Mouse (Mus musculus) heart, postnatal 0 days (tissue): ENCODE data around the gene Pigk. TPM values are rescaled to one million over a fixed set of nuclear protein-coding genes. Genes with fewer than 3 reads are reported as not detected.

Experiments used
- ATAC-seq: fragments of 200-750 bp; cut with Nextera tagmentation; 2 replicates; pipeline ENCODE4 v1.8.0; 2017; ENCODE audit warnings: low read depth, moderate number of reproducible peaks, moderate library complexity; ENCODE audit not compliant: insufficient read depth
- DNase-seq: peaks from one replicate; pipeline ENCODE4 v3.0.0-alpha.2; 2016; ENCODE audit warnings: low spot score
- H3K27ac ChIP-seq: fragments of 300-500 bp; sonication (generic); 2 replicates; pipeline ENCODE4 v1.5.1; 2014; ENCODE audit warnings: low read depth, mild to moderate bottlenecking
- H3K27me3 ChIP-seq: fragments of 300-500 bp; sonication (generic); 2 replicates; pipeline ENCODE4 v1.6.1; 2014; ENCODE audit warnings: low read length, mixed read lengths; ENCODE audit not compliant: control insufficient read depth, insufficient read depth
- H3K36me3 ChIP-seq: fragments of 300-500 bp; sonication (generic); replicated peaks from 2 replicates; pipeline ENCODE4 v1.6.1; 2014; ENCODE audit warnings: low read length, mixed read lengths; ENCODE audit not compliant: control insufficient read depth, insufficient read depth
- H3K4me1 ChIP-seq: fragments of 300-500 bp; sonication (generic); 2 replicates; pipeline ENCODE4 v1.6.1; 2014; ENCODE audit warnings: antibody characterized with exemption; ENCODE audit not compliant: control insufficient read depth, insufficient read depth
- H3K4me2 ChIP-seq: fragments of 300-500 bp; sonication (generic); 2 replicates; pipeline ENCODE4 v1.6.1; 2014; ENCODE audit warnings: low read depth, mild to moderate bottlenecking, low read length, moderate library complexity
- H3K4me3 ChIP-seq: fragments of 300-500 bp; sonication (generic); 2 replicates; pipeline ENCODE4 v1.5.1; 2014; ENCODE audit warnings: low read depth, low read length
- H3K9ac ChIP-seq: fragments of 300-500 bp; sonication (generic); replicated peaks from 2 replicates; pipeline ENCODE4 v1.6.1; 2014; ENCODE audit warnings: low read depth, low read length, mixed read lengths
- H3K9me3 ChIP-seq: fragments of 300-500 bp; sonication (generic); replicated peaks from 2 replicates; pipeline ENCODE4 v1.6.1; 2016; ENCODE audit warnings: low read length; ENCODE audit not compliant: control insufficient read depth
- CTCF ChIP-seq: IDR thresholded peaks from 2 replicates; pipeline ENCODE4 v1.5.1; 2016; ENCODE audit warnings: antibody characterized with exemption, control low read depth, low read depth
- EP300 ChIP-seq: IDR thresholded peaks from 2 replicates; pipeline ENCODE4 v1.6.1; 2016; ENCODE audit warnings: antibody characterized with exemption, low read depth
- WGBS: fragments of 180-500 bp; shearing (Covaris S2); extraction: QIAGEN DNeasy Blood & Tissue Kit; methylation state at CpG from one replicate; pipeline ENCODE4 v1.1.7; 2014; 5-methylcytosine and 5-hydroxymethylcytosine counted together
- polyA plus RNA-seq: library from polyadenylated mRNA; unstranded; fragments of >200 nt; fragmentation: Nextera tagmentation; extraction: Ambion mirVana; gene quantifications from 2 replicates; pipeline ENCODE4 v1.2.1, GENCODE M21; 2015
- total RNA-seq: library from RNA; depleted of rRNA; stranded (reverse); fragments of >200 nt; gene quantifications from 2 replicates; pipeline ENCODE4 v1.2.3, GENCODE M21; 2014; ENCODE audit warnings: low replicate concordance

Gene Pigk
- total and polyA plus RNA-seq, 2 experiments from 2014 or later: 17.8 to 28.4 TPM

DNA sequence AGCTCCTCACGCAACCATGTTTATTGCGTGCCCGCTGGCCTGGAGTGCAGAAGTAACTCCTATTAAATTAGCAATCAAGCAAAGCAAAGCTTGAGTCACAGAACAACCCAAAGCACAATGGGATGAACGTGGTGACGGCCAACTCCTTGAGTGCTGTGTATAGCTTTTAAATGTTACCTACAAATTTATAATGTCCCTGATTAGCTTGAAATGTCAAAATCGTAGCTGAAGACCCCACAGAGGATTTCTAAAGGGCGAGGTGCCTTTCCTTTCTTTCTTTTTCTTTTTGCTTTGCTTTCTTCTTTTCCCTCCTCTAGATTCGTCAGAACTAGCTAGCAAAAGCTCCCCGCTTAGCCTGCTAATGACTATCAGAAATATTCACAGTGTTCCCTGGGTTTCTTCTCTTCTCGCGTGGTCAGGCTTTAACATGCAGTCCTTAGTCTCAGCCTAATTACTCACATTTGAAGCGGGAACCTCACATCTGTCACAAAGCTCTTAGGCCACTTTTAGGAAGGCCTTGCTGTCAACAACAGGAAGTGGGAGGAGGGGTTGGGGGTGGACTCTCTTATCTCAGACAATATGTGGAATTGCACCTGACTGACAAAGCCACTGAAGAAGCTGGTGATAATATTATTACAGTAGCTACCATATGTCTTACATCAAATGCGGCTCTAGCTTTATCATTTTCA is 214.5 kb downstream of the Pigk start:
- peak; percentile 8 for DNase-seq

GRCm38 (mm10) chr3:152929256-152929787 is 215.4 kb downstream of the Pigk start:
- TF ChIP-seq CTCF (no peak), EP300 (no peak)
- no peak for DNase-seq

More for the DNA sequence above, 214.5 kb downstream of the Pigk start:
- H3K4me1 ChIP-seq: no peaks in the 10 kb centered on the region; the same call in 1 of the 2 replicates
- no peak overlapping the region for H3K9ac ChIP-seq
- H3K36me3 ChIP-seq: no peaks in the 10 kb centered on the region
- WGBS: 52% methylated on average over 13 of the region's 13 CpGs
- H3K9me3 ChIP-seq: no peaks in the 10 kb centered on the region
- no peak overlapping the region for H3K4me3 ChIP-seq
- H3K27me3 ChIP-seq: 0 out of 2 replicates have a peak, but pooled peaks cover 3% of the 10 kb centered on the region
- no peak for TF ChIP-seq CTCF
- TF ChIP-seq EP300: no peak
- peak overlapping the region; percentile 30; the same call in 1 of the 2 replicates for H3K27ac ChIP-seq
- ATAC-seq: no peak
- no peak overlapping the region for H3K4me2 ChIP-seq

GRCm38 (mm10) chr3:152929788-152930281 is 215.9 kb downstream of the Pigk start:
- no peak for TF ChIP-seq CTCF
- TF ChIP-seq EP300: no peak
- ATAC-seq (no peak), DNase-seq (no peak)
- 81% methylated on average over 7 of the region's 7 CpGs for WGBS
- Histone ChIP-seq H3K4me3 (no peak overlapping the region), H3K27ac (no peak overlapping the region), H3K4me2 (no peak overlapping the region; the same call in 1 of the 2 replicates), H3K9ac (no peak overlapping the region), H3K27me3 (0 out of 2 replicates have a peak, but pooled peaks cover 3% of the 10 kb centered on the region), H3K36me3 (no peaks in the 10 kb centered on the region), H3K4me1 (no peaks in the 10 kb centered on the region; the same call in 1 of the 2 replicates), H3K9me3 (no peaks in the 10 kb centered on the region)

More at GRCm38 (mm10) chr3:152929256-152929787, 215.4 kb downstream of the Pigk start:
- H3K4me1 ChIP-seq: no peaks in the 10 kb centered on the region; the same call in 1 of the 2 replicates
- H3K9me3 ChIP-seq: no peaks in the 10 kb centered on the region
- H3K4me3 ChIP-seq: no peak overlapping the region
- no peak overlapping the region for H3K9ac ChIP-seq
- H3K4me2 ChIP-seq: no peak overlapping the region; the same call in 1 of the 2 replicates
- 76% methylated on average over 10 of the region's 10 CpGs for WGBS
- no peak for ATAC-seq
- no peaks in the 10 kb centered on the region for H3K36me3 ChIP-seq
- H3K27me3 ChIP-seq: 0 out of 2 replicates have a peak, but pooled peaks cover 3% of the 10 kb centered on the region
- no peak overlapping the region; the same call in 1 of the 2 replicates for H3K27ac ChIP-seq

- WGBS: 85% methylated on average over 3 of the region's 3 CpGs
- ATAC-seq (no peak), DNase-seq (no peak)
- H3K9ac ChIP-seq: no peak overlapping the region
- H3K4me1 ChIP-seq: no peaks in the 10 kb centered on the region; the same call in 1 of the 2 replicates
- H3K36me3 ChIP-seq: no peaks in the 10 kb centered on the region
- H3K27me3 ChIP-seq: no peaks in the 10 kb centered on the region
- H3K27ac ChIP-seq: no peak overlapping the region
- H3K4me3 ChIP-seq: no peak overlapping the region
- TF ChIP-seq EP300: no peak
- TF ChIP-seq CTCF: no peak
- no peaks in the 10 kb centered on the region for H3K9me3 ChIP-seq
- no peak overlapping the region for H3K4me2 ChIP-seq
These were observed 217.5 kb downstream of the Pigk start for GRCm38 (mm10) chr3:152931354-152931753.

- H3K27me3 ChIP-seq: no peaks in the 10 kb centered on the region
- no peaks in the 10 kb centered on the region for H3K36me3 ChIP-seq
- no peaks in the 10 kb centered on the region; the same call in 1 of the 2 replicates for H3K4me1 ChIP-seq
- no peak overlapping the region for H3K27ac ChIP-seq
- DNase-seq (no peak), ATAC-seq (no peak)
- H3K4me2 ChIP-seq: no peak overlapping the region
- no peak overlapping the region for H3K4me3 ChIP-seq
- WGBS: 53% methylated on average over 4 of the region's 4 CpGs
- no peak overlapping the region for H3K9ac ChIP-seq
- no peak for TF ChIP-seq EP300
- no peak for TF ChIP-seq CTCF
- no peaks in the 10 kb centered on the region for H3K9me3 ChIP-seq
These were observed 218.2 kb downstream of the Pigk start for GRCm38 (mm10) chr3:152932096-152932495.
